Mouse (Mus musculus) embryonic fibroblast, embryonic 13.5 days (primary cell): ENCODE measurements at regions not wholly inside any gene's neighbourhood (a gene's known extent, or its start where the extent isn't known, plus 50 kb on each side); places are given as distances from the start of the nearest gene placed in this dataset.

Experiments used
- H3K27ac ChIP-seq: 2 replicates; pipeline ENCODE4 v1.5.1; 2012; ENCODE audit warnings: low read length, control low read depth, inconsistent platforms; ENCODE audit not compliant: insufficient read depth
- H3K4me1 ChIP-seq: 2 replicates; pipeline ENCODE4 v1.6.1; 2011; ENCODE audit warnings: low read length; ENCODE audit not compliant: control insufficient read depth, insufficient read depth
- H3K4me3 ChIP-seq: 2 replicates; pipeline ENCODE4 v1.5.1; 2011; ENCODE audit warnings: mild to moderate bottlenecking, control low read depth, low read length; ENCODE audit not compliant: insufficient read depth
- CTCF ChIP-seq: IDR thresholded peaks from 2 replicates; pipeline ENCODE4 v1.5.1; 2011; ENCODE audit warnings: mild to moderate bottlenecking, control low read depth, low read length, moderate library complexity, borderline replicate concordance; ENCODE audit not compliant: insufficient read depth
- POLR2A ChIP-seq: IDR thresholded peaks from 2 replicates; pipeline ENCODE4 v1.6.1; 2011; ENCODE audit warnings: low read depth, mild to moderate bottlenecking, control low read depth, low read length, moderate library complexity

- Histone ChIP-seq H3K27ac (no peak overlapping the region), H3K4me3 (no peak overlapping the region), H3K4me1 (peaks cover 7% of the 10 kb centered on the region)
- TF ChIP-seq POLR2A (no peak), CTCF (no peak)
These were observed 143.0 kb upstream of the Rybp start for GRCm38 (mm10) chr6:100430286-100430685.

- peaks cover 7% of the 10 kb centered on the region for H3K4me1 ChIP-seq
- TF ChIP-seq CTCF, result no peak
- TF ChIP-seq POLR2A, result no peak
- H3K27ac ChIP-seq, result no peak overlapping the region; the same call in 1 of the 2 replicates
- H3K4me3 ChIP-seq, result no peak overlapping the region
These were observed 142.2 kb upstream of the Rybp start for GRCm38 (mm10) chr6:100429511-100429910.

GRCm38 (mm10) chr6:100428759-100429158 is 141.5 kb upstream of the Rybp start:
- H3K27ac ChIP-seq, result no peak overlapping the region
- TF ChIP-seq POLR2A, result no peak
- no peak for TF ChIP-seq CTCF
- peaks cover 7% of the 10 kb centered on the region for H3K4me1 ChIP-seq
- no peak overlapping the region for H3K4me3 ChIP-seq

- no peak overlapping the region for H3K27ac ChIP-seq
- H3K4me1 ChIP-seq, result peaks cover 7% of the 10 kb centered on the region
- no peak overlapping the region for H3K4me3 ChIP-seq
- TF ChIP-seq CTCF, result no peak
- TF ChIP-seq POLR2A, result no peak
These were observed 138.3 kb upstream of the Rybp start for GRCm38 (mm10) chr6:100425551-100425950.

GRCm38 (mm10) chr6:100424788-100425403 is 137.6 kb upstream of the Rybp start:
- Histone ChIP-seq H3K4me1 (peaks cover 5% of the 10 kb centered on the region), H3K4me3 (no peak overlapping the region), H3K27ac (peak overlapping the region; percentile 3; the same call in 1 of the 2 replicates)
- TF ChIP-seq POLR2A (no peak), CTCF (no peak)

- H3K4me3 ChIP-seq, result no peak overlapping the region
- H3K4me1 ChIP-seq, result 0 out of 2 replicates have a peak, but pooled peaks cover under 1% of the 10 kb centered on the region
- no peak overlapping the region for H3K27ac ChIP-seq
- no peak for TF ChIP-seq POLR2A
- TF ChIP-seq CTCF, result no peak
These were observed 136.9 kb upstream of the Rybp start for GRCm38 (mm10) chr6:100424181-100424580.

- no peaks in the 10 kb centered on the region for H3K4me1 ChIP-seq
- no peak overlapping the region for H3K4me3 ChIP-seq
- H3K27ac ChIP-seq, result no peak overlapping the region
- TF ChIP-seq CTCF (no peak), POLR2A (no peak)
These were observed 136.4 kb upstream of the Rybp start for GRCm38 (mm10) chr6:100423636-100424035.

- Histone ChIP-seq H3K4me3 (no peak overlapping the region), H3K4me1 (no peaks in the 10 kb centered on the region), H3K27ac (no peak overlapping the region)
- TF ChIP-seq CTCF, result no peak
- no peak for TF ChIP-seq POLR2A
These were observed 135.3 kb upstream of the Rybp start for GRCm38 (mm10) chr6:100422603-100423002.

- Histone ChIP-seq H3K4me1 (no peaks in the 10 kb centered on the region), H3K27ac (no peak overlapping the region), H3K4me3 (no peak overlapping the region)
- no peak for TF ChIP-seq POLR2A
- no peak for TF ChIP-seq CTCF
These were observed 134.7 kb upstream of the Rybp start for GRCm38 (mm10) chr6:100421706-100422578.

GRCm38 (mm10) chr6:100420602-100421001 is 133.3 kb upstream of the Rybp start:
- TF ChIP-seq CTCF, result no peak
- no peak for TF ChIP-seq POLR2A
- Histone ChIP-seq H3K27ac (no peak overlapping the region), H3K4me1 (no peaks in the 10 kb centered on the region), H3K4me3 (no peak overlapping the region)

GRCm38 (mm10) chr6:100419782-100420540 is 132.7 kb upstream of the Rybp start:
- Histone ChIP-seq H3K4me1 (no peaks in the 10 kb centered on the region), H3K4me3 (no peak overlapping the region), H3K27ac (no peak overlapping the region)
- TF ChIP-seq POLR2A (no peak), CTCF (no peak)
